Mouse (Mus musculus) T-cell, adult 2 months (primary cell): ENCODE results near the gene Flvcr1.
A peak's percentile ranks its signal among the peaks of the same experiment; 100 is the strongest.

Experiments
- DNase-seq: peaks from one replicate; pipeline ENCODE4 v3.0.0; 2022; ENCODE audit warnings: low spot score

Gene Flvcr1

DNA sequence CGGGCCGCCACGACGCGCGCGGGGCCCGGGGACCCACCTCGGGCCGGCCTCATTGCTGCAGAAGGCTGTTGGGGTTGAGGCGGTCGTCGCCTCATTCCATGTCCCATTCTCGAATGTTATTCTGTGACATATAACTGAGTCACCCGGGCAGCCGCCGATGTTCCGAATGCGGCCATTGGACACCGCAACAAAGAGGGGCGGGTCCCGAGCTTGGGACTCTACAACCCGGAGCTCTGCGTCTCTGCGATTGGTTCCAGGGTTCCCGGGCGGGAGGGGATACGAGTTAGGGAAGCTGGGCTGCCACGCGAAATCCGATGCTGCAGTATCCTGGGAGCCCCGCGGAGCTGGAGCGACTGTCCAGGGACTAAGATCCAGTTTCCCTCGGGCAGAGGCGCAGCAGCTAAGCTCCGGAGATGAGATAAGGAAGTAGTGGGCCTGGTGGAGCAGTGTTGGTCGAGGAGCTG lies 46.8 kb downstream of the Flvcr1 start, which contains the start of gene Vash2:
Vash2 (minus strand) TSS at position 197 of the 464 bp plus-strand sequence.
- peak; percentile 3 for DNase-seq

- no peak for DNase-seq
Observed at GRCm38 (mm10) chr1:190978511-190979073, 47.4 kb downstream of the Flvcr1 start.

- DNase-seq, result no peak
Observed at GRCm38 (mm10) chr1:190978001-190978400, 48.0 kb downstream of the Flvcr1 start.

GRCm38 (mm10) chr1:190976887-190977573 lies 48.9 kb downstream of the Flvcr1 start:
- no peak for DNase-seq

- DNase-seq, result no peak
Observed at GRCm38 (mm10) chr1:190974833-190975232, 51.1 kb downstream of the Flvcr1 start.

- DNase-seq, result no peak
Observed at GRCm38 (mm10) chr1:190974191-190974590, 51.8 kb downstream of the Flvcr1 start.

GRCm38 (mm10) chr1:190972612-190973192 lies 53.3 kb downstream of the Flvcr1 start:
- DNase-seq, result no peak

DNA sequence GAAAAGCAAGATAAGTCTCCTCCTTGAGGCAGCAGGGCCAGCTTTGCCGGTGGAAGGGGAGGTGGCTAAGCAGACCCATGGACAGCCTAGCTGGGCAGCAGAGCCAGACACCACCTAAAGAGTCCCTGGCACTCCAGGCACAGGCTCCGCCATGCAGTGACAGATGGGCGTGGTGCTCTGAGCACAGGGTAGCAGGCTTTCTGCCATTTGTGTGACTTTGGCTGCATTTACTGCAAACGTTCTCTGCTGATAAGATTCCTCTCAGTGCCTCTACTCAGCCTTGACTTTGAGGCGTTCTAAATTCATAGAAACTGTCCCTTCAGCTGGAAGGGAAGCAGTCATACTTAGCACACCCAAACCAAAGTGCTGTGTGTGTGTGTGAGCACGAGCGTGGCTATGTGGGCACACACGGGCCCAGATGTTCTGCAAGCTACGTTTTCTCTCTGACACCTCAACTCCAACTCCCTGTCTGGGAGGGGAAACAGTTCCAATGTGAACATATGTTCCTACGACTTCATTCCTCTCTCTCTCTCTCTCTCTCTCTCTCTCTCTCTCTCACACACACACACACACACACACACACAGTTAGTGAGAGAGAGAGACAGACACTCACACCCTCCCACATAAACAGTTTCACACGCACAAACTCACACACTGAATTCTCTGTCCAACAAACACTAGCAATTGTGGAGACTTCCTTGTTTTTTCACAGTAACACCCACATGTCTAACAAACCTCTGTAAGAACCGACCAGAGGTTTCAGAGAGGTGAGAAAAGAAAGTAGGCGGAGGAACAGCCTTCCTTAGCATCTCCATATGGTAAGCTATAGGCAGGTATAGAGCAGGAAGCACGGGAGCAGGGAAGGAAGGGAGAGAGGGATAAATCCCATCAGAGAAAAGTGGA lies 54.0 kb downstream of the Flvcr1 start:
- no peak for DNase-seq

DNA sequence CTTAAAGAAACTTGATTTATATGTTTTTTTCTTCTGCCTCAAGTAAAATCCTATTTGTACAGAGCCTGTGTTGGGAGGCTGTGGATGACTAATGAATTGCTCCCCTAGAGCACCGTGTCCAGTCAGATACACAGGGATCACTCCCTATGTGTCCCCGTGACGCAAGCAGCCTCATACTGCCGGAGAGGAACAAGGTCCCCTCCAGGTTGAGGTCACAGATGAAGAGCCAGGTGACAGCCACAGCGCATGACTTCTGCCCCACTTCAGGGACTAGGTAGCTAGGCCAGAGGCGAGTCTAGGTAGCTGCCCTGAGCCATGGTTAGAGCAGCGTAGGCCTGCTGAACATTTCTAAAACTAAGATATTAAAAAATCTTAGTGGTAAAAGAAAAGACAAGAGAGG lies 57.9 kb downstream of the Flvcr1 start:
- DNase-seq, result no peak

DNA sequence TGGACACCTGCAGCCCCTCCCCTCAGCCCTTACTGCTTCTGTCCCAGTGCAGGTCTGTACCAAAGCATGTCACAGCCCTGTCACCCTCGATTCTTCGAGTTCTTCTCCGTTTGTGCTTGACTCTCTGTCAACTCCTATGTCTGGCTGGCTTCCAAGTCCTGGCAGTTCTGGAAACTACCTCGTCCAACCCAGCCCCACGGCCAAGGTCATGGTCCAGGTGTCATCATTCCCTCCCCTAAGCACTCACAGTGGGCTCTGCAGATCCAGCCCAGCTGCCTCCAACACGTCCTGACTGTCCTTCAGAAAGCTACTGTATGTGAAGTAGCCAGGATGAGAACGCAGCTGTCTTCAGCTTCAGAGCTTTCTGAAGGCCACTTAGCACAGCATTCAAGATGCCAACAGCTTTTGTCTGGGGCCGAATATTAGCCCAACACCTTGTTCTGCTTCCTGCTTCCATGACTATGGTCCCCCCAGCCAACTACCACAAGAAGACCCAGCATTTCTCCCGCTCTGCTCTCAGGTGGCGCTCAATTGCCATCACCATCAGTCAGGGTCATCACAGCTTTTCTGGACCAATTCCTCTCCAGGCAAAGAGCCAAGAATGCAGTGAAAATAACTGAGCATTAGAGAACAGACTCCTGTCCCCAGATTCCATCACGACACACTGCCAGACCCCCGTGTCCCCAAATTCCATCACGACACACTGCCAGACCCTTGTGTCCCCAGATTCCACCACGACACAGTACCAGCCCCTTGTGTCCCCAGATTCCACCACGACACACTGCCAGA lies 60.8 kb downstream of the Flvcr1 start:
- DNase-seq, result no peak

DNA sequence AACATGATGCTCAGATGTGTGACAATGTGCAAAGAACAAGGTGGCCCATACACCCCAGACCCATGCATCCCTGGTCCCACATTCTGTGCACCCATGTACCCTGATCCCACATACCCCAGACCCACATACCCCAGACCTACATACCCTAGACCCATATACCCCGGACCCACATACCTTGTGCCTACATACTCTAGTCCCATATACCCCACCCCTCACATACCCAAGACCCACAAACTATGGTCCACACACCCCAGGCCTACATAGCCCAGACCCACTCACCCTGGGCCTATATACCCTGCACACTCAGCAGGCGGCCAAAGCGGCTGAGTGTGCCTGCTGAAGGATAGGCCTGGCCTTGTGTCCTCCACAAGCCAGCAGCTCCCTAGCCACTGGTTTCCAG lies 63.2 kb downstream of the Flvcr1 start:
- DNase-seq, result no peak

DNA sequence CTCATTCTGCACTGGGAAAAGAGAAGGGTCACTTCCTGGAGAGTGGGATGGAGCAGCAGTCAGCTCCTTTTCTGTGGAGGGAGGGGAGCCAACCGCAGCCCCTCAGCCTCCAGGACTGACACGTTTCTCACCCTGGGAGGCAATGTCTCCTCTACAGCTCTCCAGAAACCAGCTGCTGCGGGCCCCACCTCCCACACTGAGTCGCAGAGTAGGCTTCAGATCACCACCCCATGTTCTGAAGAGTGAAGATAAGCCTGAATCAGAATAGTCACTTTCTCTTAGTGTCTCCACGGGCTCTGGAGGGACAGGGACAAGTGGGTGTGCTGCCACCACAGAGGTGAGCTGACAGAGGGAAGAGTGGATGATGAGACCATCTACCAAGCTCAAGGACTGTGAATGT lies 67.1 kb downstream of the Flvcr1 start:
- no peak for DNase-seq
